Comparison of ENCODE assay signal across 11 mouse cellular contexts in the genomic region with DNA sequence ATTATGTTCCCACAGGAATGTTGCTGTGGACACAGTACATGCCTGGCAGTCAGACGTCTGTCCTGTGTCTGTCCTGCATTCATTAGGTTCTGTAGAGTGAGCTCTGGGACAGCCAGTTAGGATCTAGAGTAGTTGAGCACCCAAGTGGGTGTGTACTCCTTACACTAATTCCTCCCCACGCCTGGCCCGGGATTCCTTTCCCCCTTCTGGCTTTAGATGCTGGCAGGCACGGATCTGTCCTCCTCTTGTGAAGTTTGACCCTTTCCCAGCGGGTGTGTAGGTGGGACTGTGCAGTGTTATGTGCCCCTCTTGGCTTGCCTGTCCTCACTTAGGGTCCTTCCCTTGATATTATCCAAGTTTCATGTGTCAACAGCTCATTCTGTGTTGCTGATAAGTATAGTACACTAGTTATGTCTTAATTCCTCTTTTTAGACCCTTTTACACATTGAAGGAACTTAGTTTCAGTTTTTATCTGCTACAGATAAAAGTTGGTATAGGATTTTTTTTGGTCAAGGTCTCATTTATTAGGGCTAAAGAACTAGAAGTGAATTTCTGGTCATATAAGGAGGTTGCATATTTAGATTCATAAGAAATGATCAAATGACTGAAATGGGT.
"Had no signal": no experiment of that assay in that cellular context is flagged by ENCODE, and none has a peak within 500 bp of the region (broad histone marks: within the 10 kb centered on the region; RNA-seq: fewer than 3 reads in every experiment).

No protein-coding gene starts in this region.

- H3K9ac ChIP-seq: kidney, embryonic 15.5 days; limb, embryonic 15.5 days; liver, embryonic 12.5 days; lung, embryonic 15.5 days; neural tube, embryonic 15.5 days had no signal

- H3K27ac ChIP-seq: limb, embryonic 15.5 days; liver, embryonic 12.5 days; lung, embryonic 15.5 days; midbrain, embryonic 10.5 days; neural tube, embryonic 15.5 days had no signal

- H3K27me3 ChIP-seq: kidney, embryonic 15.5 days; limb, embryonic 15.5 days; liver, embryonic 12.5 days; lung, embryonic 15.5 days; neural tube, embryonic 15.5 days had no signal

- DNase-seq: left cerebral cortex, postnatal 4 days; midbrain, embryonic 14.5 days; right cerebral cortex, adult 18-20 months; right cerebral cortex, postnatal 25 days had no signal

- ATAC-seq: liver, embryonic 12.5 days had no signal

- H3K9me3 ChIP-seq: kidney, embryonic 15.5 days; limb, embryonic 15.5 days; liver, embryonic 12.5 days; lung, embryonic 15.5 days; midbrain, embryonic 10.5 days; neural tube, embryonic 15.5 days had no signal

- H3K4me2 ChIP-seq: kidney, embryonic 15.5 days; limb, embryonic 15.5 days; liver, embryonic 12.5 days; lung, embryonic 15.5 days; neural tube, embryonic 15.5 days had no signal

- H3K4me3 ChIP-seq: kidney, embryonic 15.5 days; limb, embryonic 15.5 days; liver, embryonic 12.5 days; lung, embryonic 15.5 days; midbrain, embryonic 10.5 days; myocyte; neural tube, embryonic 15.5 days had no signal
